Mouse (Mus musculus) A20 (cell line): ENCODE data around the gene Bsn.
A peak's percentile ranks its signal among the peaks of the same experiment; 100 is the strongest.

Experiments
- DNase-seq: peaks from one replicate; pipeline ENCODE4 v3.0.0-alpha.2; 2011; ENCODE audit warnings: low read depth, low spot score

The Bsn gene

GRCm38 (mm10) chr9:108125731-108126130 lies 64.5 kb downstream of the Bsn start:
- DNase-seq: no peak

DNA sequence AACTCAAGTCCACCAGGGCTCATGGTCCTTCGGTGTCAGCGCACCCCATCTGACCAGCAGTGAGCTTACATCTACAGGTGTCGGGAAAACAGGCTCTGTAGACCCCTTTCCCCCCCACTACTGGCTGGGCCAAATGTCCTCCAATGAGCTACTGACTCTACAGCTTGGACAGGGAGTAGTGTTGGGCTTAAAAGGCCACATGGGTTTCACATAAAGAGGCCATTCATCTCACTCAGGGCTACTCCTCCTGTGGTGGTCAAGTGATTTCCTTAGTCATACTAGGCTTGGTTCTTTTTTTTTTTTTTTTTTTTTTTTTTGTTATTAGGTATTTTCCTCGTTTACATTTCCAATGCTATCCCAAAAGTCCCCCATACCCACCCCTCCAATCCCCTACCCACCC lies 66.3 kb downstream of the Bsn start:
- DNase-seq: no peak

GRCm38 (mm10) chr9:108121170-108121969 lies 68.8 kb downstream of the Bsn start:
- DNase-seq: no peak

DNA sequence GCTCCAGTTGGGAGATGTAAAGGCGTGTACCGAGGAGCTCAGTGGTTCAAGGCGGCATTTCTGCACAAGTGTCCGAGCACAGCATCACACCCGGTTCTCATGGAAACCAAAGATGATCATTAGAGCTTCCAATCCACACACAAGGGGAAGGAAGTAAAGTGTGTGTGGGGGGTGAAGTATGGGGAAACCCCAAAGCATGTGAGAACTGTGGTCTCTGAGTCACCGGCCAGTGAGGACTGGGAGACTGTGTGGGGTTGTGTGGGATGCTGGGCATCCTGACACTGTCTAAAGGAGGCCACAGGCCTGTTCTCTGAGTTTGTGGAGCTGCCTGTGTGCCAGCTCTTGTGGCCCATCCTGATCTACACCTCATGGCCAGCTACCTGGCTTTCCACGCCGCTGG lies 69.5 kb downstream of the Bsn start:
- no peak for DNase-seq

DNA sequence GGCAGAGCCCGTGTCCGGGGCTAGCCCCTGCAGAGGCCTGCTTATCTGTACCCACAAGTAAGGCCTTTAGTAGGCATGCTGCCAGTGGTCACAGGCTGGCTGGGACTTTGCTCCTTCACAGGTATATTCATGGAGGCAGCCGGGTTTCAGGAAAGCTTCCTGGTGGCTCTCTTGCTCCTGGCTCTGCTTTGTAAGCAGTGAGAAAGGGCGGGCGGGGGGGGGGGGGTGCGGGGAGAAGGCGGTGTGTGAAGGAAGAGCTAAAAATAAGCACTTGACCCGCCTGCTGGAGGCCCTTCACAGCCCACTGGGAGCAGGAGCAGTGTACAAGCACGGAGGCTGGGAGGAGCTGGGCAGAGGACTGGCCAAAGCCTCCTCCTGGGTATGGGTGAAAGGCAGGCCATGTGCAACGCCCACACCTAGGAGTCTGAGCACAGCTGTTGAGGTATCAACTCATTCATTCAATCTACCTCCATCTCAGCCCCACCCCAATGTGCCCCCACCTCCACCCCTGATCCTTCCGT lies 70.2 kb downstream of the Bsn start:
- DNase-seq: no peak

DNA sequence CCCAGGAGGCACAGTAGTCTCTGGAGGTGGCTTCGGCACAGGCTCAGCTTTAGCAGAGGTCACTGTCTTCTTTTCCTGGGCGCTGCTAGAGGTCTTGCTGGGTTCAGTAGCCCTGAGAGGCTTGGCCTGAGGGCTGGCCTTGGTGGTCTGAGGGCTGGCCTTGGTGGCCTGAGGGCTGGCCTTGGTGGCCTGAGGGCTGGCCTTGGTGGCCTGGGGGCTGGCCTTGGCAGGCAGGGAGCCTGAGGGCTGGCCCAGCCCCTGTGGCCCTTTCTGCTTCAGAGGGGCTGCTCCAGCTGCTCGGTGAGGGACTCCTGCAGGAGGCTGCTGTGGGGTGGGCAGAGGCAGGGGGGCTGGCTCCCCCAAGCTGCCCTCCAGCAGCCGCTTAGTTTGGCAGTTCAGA lies 73.0 kb downstream of the Bsn start:
- DNase-seq: no peak

GRCm38 (mm10) chr9:108115290-108116077 lies 74.7 kb downstream of the Bsn start:
- DNase-seq: no peak

- DNase-seq: no peak
Observed at GRCm38 (mm10) chr9:108112719-108113340, 77.4 kb downstream of the Bsn start.

GRCm38 (mm10) chr9:108111593-108112121 lies 78.5 kb downstream of the Bsn start:
- no peak for DNase-seq

- no peak for DNase-seq
Observed at GRCm38 (mm10) chr9:108111101-108111592, 79.0 kb downstream of the Bsn start.

DNA sequence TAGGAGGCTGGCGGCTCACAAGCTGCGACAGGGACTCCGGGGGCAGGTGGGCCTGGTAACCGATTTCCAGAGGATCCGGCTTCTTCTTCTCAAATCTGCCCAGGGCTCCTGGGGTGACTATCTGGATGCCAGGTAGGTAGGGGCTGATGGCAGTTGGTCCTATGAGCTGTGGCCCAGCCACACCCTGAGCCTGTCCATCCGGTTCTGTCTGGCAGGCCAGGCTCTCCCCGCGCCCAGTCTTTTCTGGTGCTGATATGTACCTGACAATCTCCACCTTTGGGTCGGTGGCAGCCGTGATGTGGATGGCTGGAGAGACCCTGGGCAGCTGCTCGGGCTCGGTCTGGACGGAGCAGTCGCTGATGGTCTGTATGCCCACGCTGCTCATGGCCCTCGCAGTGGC lies 80.0 kb downstream of the Bsn start:
- no peak for DNase-seq

DNA sequence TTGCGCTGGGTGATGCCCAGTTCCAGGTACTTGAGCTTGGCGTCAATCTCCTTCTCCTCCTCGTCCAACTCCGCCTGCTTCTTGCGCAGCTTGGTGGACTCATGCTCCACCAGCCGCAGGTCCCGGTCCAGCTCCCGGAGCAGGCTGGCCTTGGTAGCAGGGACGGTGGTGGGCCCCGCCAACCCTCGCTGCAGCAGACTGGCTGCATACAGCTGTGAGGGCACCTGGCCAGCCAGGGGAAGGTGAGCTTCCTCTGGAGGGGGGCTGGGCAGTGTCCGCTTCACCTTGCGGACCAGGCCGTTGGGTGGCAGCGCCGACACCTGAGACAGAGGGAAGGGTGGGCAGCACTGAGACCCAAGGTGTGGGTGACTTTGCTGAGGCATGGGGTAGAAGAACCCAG lies 82.3 kb downstream of the Bsn start:
- DNase-seq: no peak

GRCm38 (mm10) chr9:108106090-108106489 lies 84.1 kb downstream of the Bsn start:
- DNase-seq: peak; percentile 26

DNA sequence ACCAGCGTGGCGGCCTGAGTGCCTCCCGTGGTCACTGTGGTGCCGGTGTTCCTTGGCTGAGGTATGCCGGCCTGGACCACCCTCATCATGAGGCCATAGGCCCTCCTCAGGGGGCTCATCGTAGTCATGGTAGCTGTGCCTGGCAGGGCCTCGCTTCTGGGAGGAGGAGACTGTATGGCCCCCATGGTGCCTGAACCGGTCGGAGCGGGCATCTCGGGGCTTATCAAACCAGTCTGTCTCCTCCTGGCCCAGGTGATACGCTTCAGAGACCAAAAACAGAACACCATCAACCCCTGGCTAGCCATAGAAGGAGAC lies 84.7 kb downstream of the Bsn start:
- no peak for DNase-seq

GRCm38 (mm10) chr9:108104766-108105548 lies 85.2 kb downstream of the Bsn start:
- peak; percentile 86 for DNase-seq

- DNase-seq: no peak
Observed at GRCm38 (mm10) chr9:108099619-108100018, 90.6 kb downstream of the Bsn start.

- DNase-seq: no peak
Observed at GRCm38 (mm10) chr9:108095949-108096712, 94.1 kb downstream of the Bsn start.

GRCm38 (mm10) chr9:108095518-108095917 lies 94.7 kb downstream of the Bsn start:
- peak; percentile 75 for DNase-seq

GRCm38 (mm10) chr9:108094998-108095411 lies 95.2 kb downstream of the Bsn start:
- DNase-seq: peak; percentile 71

DNA sequence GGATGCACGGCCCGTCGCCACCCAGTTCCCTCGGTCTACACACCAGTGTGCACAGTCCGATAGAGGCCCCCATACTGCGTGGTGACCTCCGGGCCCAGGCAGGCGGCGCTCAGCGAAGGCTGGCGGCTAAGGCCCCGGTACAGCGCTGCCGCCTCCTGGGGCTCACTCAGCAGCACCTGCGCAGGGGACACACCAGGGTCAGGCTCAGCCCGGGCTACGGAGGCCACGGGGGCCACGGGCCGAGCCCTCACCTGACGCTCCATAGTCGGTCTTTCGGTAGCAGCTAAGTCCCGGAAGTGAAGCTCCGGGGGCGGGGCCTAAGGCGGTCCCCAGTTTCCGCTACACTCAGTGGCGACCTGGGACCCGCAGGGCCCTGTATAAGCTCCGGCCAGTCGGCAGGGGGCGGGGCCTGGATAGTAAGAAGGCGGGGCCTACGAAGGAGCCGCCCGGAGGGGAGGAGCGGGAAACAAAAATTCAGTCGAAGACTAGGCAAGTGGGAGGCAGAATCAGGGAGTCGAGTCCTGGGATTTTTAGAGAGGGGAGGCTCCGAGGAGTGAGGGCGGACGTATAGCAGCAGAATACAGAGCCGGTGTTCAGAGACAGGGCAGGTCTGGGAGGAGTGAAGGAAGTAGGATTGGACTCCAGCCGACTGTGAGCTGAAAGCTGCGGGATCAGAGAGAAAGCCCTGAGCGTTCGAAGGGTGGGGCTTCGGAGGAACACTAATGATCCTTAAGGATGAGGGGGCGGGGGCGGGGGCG lies 95.8 kb downstream of the Bsn start, which contains the start of gene Apeh:
Apeh (minus strand) TSS at position 423 of the 758 bp plus-strand sequence.
- peak; percentile 98 for DNase-seq
